Mouse (Mus musculus) gastrocnemius, adult 2 months (tissue): ENCODE measurements around the gene Syt12. TPM values are rescaled to one million over a fixed set of nuclear protein-coding genes. Genes with fewer than 3 reads are reported as not detected.

Source experiments
- DNase-seq: peaks from one replicate; pipeline ENCODE4 v3.0.0; 2022
- H3K27ac ChIP-seq: fragments of 200-600 bp; 2 replicates; pipeline ENCODE4 v1.8.1; 2022; ENCODE audit warnings: mild to moderate bottlenecking
- H3K4me3 ChIP-seq: fragments of 200-600 bp; 2 replicates; pipeline ENCODE4 v1.8.1; 2022; ENCODE audit warnings: mild to moderate bottlenecking, moderate library complexity
- CTCF ChIP-seq: fragments of 200-600 bp; IDR thresholded peaks from 2 replicates; pipeline ENCODE4 v1.8.1; 2022; ENCODE audit warnings: antibody characterized with exemption, mild to moderate bottlenecking, moderate library complexity
- intact Hi-C: fragments of 180-260 bp; cut with DNase I; formaldehyde crosslinking; loops from one replicate; pipeline ENCODE4 v1.15.1; 2025
- total RNA-seq, 2 experiments: library from RNA; stranded (reverse); gene quantifications; 2 replicates each; pipeline ENCODE4 v1.2.3; 2021

Syt12 gene
- total RNA-seq, 2 experiments from 2014 or later: 6.8 to 7.6 TPM

GRCm38 (mm10) chr19:4502701-4503100 is 25.5 kb upstream of the Syt12 start:
- H3K4me3 ChIP-seq: no peak overlapping the region
- intact Hi-C loops: no loop called here
- no peak for TF ChIP-seq CTCF

GRCm38 (mm10) chr19:4498062-4498933 is 21.1 kb upstream of the Syt12 start, which contains the start of gene 2010003K11Rik:
Gene 2010003K11Rik, minus strand, starts transcription at chr19:4498583.
- intact Hi-C loops: loop anchor here (5.0 to 10.0 kb wide), 3 partner anchors 89 to 357 kb away; partner anchors contain the start of gene Ctsf
- H3K27ac ChIP-seq: peak within 1 kb of the TSS; percentile 60
- no peak within 1 kb of the TSS for H3K4me3 ChIP-seq
- no peak for DNase-seq
- TF ChIP-seq CTCF: no peak

More at GRCm38 (mm10) chr19:4502701-4503100, 25.5 kb upstream of the Syt12 start:
- H3K27ac ChIP-seq: no peak overlapping the region
- DNase-seq: no peak

GRCm38 (mm10) chr19:4497263-4497973 is 20.2 kb upstream of the Syt12 start:
- peak; percentile 96 for TF ChIP-seq CTCF
- H3K27ac ChIP-seq: peak overlapping the region; percentile 60
- DNase-seq: peak; percentile 71
- H3K4me3 ChIP-seq: no peak overlapping the region
- intact Hi-C loops: loop anchor here (2.0 to 10.0 kb wide), 4 partner anchors 90 to 357 kb away; partner anchors contain the start of gene Ctsf

- H3K27ac ChIP-seq: peak overlapping the region; percentile 60
- DNase-seq: no peak
- no peak overlapping the region for H3K4me3 ChIP-seq
- TF ChIP-seq CTCF: no peak
- intact Hi-C loops: loop anchor here (2.0 to 10.0 kb wide), 4 partner anchors 91 to 358 kb away; partner anchors contain the start of gene Ctsf
These were observed 19.5 kb upstream of the Syt12 start for GRCm38 (mm10) chr19:4496535-4497262.

GRCm38 (mm10) chr19:4495814-4496213 is 18.6 kb upstream of the Syt12 start:
- TF ChIP-seq CTCF: no peak
- intact Hi-C loops: loop anchor here (2.0 to 10.0 kb wide), 4 partner anchors 91 to 359 kb away; partner anchors contain the start of gene Ctsf
- H3K4me3 ChIP-seq: no peak overlapping the region
- DNase-seq: no peak
- no peak overlapping the region for H3K27ac ChIP-seq

GRCm38 (mm10) chr19:4494707-4495106 is 17.5 kb upstream of the Syt12 start:
- intact Hi-C loops: loop anchor here (5.0 to 10.0 kb wide), 3 partner anchors 93 to 360 kb away; partner anchors contain the start of gene Ctsf
- Histone ChIP-seq H3K27ac (no peak overlapping the region), H3K4me3 (no peak overlapping the region)
- DNase-seq: no peak
- no peak for TF ChIP-seq CTCF

- Histone ChIP-seq H3K4me3 (no peak overlapping the region), H3K27ac (peak overlapping the region; percentile 85)
- intact Hi-C loops: loop anchor here (10.0 kb wide), 1 partner anchor 362 kb away; the partner anchor contains the start of gene Ctsf
- no peak for TF ChIP-seq CTCF
- DNase-seq: peak; percentile 93
These were observed 15.5 kb upstream of the Syt12 start for GRCm38 (mm10) chr19:4492526-4493296.

- intact Hi-C loops: loop anchor here (10.0 kb wide), 1 partner anchor 364 kb away; the partner anchor contains the start of gene Ctsf
- no peak overlapping the region for H3K4me3 ChIP-seq
- H3K27ac ChIP-seq: peak overlapping the region; percentile 51
- TF ChIP-seq CTCF: no peak
- DNase-seq: no peak
These were observed 13.9 kb upstream of the Syt12 start for GRCm38 (mm10) chr19:4491080-4491695.

- no peak overlapping the region for H3K27ac ChIP-seq
- intact Hi-C loops: no loop called here
- no peak overlapping the region for H3K4me3 ChIP-seq
- DNase-seq: no peak
- TF ChIP-seq CTCF: no peak
These were observed 10.6 kb upstream of the Syt12 start for GRCm38 (mm10) chr19:4487877-4488276.

- DNase-seq: no peak
- no peak overlapping the region for H3K4me3 ChIP-seq
- intact Hi-C loops: no loop called here
- no peak for TF ChIP-seq CTCF
- no peak overlapping the region for H3K27ac ChIP-seq
These were observed 7.8 kb upstream of the Syt12 start for GRCm38 (mm10) chr19:4485006-4485405.
